Mouse (Mus musculus) heart, embryonic 14.5 days (tissue): ENCODE results near the gene Zfp710. TPM values are rescaled to one million over a fixed set of nuclear protein-coding genes. Genes with fewer than 3 reads are reported as not detected.

Experiments used
- ATAC-seq: fragments of 200-750 bp; cut with Nextera tagmentation; 2 replicates; pipeline ENCODE4 v1.8.0; 2017; ENCODE audit warnings: low read depth, moderate TSS enrichment; ENCODE audit not compliant: insufficient number of reproducible peaks, insufficient read depth, low FRiP score
- H3K27ac ChIP-seq, 2 experiments: fragments of 200-500 bp in 1 of 2; fragments of 300-500 bp in 1 of 2; sonication (generic) in 1 of 2; replicated peaks in 1 of 2; 2 replicates each; pipeline ENCODE4 v1.5.1; 2012 to 2014; ENCODE audit warnings: low read depth in 2 of 2, low read length in 2 of 2, control low read depth in 1 of 2, mild to moderate bottlenecking in 1 of 2, mixed read lengths in 1 of 2; ENCODE audit not compliant: control insufficient read depth in 1 of 2, insufficient read depth in 1 of 2
- H3K27me3 ChIP-seq: fragments of 300-500 bp; sonication (generic); 2 replicates; pipeline ENCODE4 v1.6.1; 2014; ENCODE audit warnings: mild to moderate bottlenecking, low read length, control low read depth; ENCODE audit not compliant: control insufficient read depth, insufficient read depth
- H3K36me3 ChIP-seq: fragments of 300-500 bp; sonication (generic); 2 replicates; pipeline ENCODE4 v1.6.1; 2014; ENCODE audit warnings: mild to moderate bottlenecking, control low read depth, low read length, mixed read lengths; ENCODE audit not compliant: control insufficient read depth, insufficient read depth
- H3K4me1 ChIP-seq, 2 experiments: fragments of 200-500 bp in 1 of 2; fragments of 300-500 bp in 1 of 2; sonication (generic) in 1 of 2; 2 replicates each; pipeline ENCODE4 v1.6.1; 2012 to 2014; ENCODE audit warnings: low read length in 2 of 2, control low read depth in 1 of 2, mixed read lengths in 1 of 2; ENCODE audit not compliant: control insufficient read depth in 2 of 2, insufficient read depth in 2 of 2
- H3K4me2 ChIP-seq: fragments of 300-500 bp; sonication (generic); 2 replicates; pipeline ENCODE4 v1.6.1; 2014; ENCODE audit warnings: mild to moderate bottlenecking, low read length
- H3K4me3 ChIP-seq, 2 experiments: fragments of 200-500 bp in 1 of 2; fragments of 300-500 bp in 1 of 2; sonication (generic) in 1 of 2; 2 replicates each; pipeline ENCODE4 v1.5.1; 2012 to 2014; ENCODE audit warnings: low read length in 2 of 2, mild to moderate bottlenecking in 2 of 2, control low read depth in 1 of 2, low read depth in 1 of 2, moderate library complexity in 1 of 2; ENCODE audit not compliant: control insufficient read depth in 1 of 2, insufficient read depth in 1 of 2
- H3K9ac ChIP-seq: fragments of 300-500 bp; sonication (generic); 2 replicates; pipeline ENCODE4 v1.6.1; 2014; ENCODE audit warnings: mild to moderate bottlenecking, low read length
- H3K9me3 ChIP-seq: fragments of 300-500 bp; sonication (generic); 2 replicates; pipeline ENCODE4 v1.6.1; 2016; ENCODE audit warnings: low read length, control low read depth; ENCODE audit not compliant: control insufficient read depth
- WGBS: fragments of 180-500 bp; shearing (Covaris S2); extraction: QIAGEN DNeasy Blood & Tissue Kit; methylation state at CpG from one replicate; pipeline ENCODE4 v1.1.7; 2014; 5-methylcytosine and 5-hydroxymethylcytosine counted together
- polyA plus RNA-seq: library from polyadenylated mRNA; unstranded; fragments of >200 nt; fragmentation: Nextera tagmentation; extraction: Ambion mirVana; gene quantifications from 2 replicates; pipeline ENCODE4 v1.2.1, GENCODE M21; 2014

The Zfp710 gene
- polyA plus RNA-seq, 1 experiment from 2014 or later: 12.2 TPM

GRCm38 (mm10) chr7:80028418-80028720 lies 3.8 kb downstream of the Zfp710 start:
- Histone ChIP-seq H3K4me1 (peaks cover 7 to 41% of the 10 kb centered on the region in 2 experiments), H3K4me2 (peak overlapping the region; percentile 84), H3K36me3 (peaks cover 4% of the 10 kb centered on the region; the same call in 1 of the 2 replicates), H3K9ac (peak overlapping the region; percentile 92), H3K4me3 (peak overlapping the region; percentile 7 to 88), H3K27ac (peak overlapping the region in 1 of 2 experiments; percentile 94; a peak in 2 of 4 replicates), H3K9me3 (no peaks in the 10 kb centered on the region), H3K27me3 (no peaks in the 10 kb centered on the region)
- 16% methylated on average over 3 of the region's 3 CpGs for WGBS
- no peak for ATAC-seq

- peaks cover 9 to 54% of the 10 kb centered on the region in 2 experiments for H3K4me1 ChIP-seq
- H3K4me2 ChIP-seq: no peak overlapping the region
- no peak overlapping the region for H3K9ac ChIP-seq
- no peaks in the 10 kb centered on the region for H3K9me3 ChIP-seq
- no peak overlapping the region for H3K27ac ChIP-seq
- no peaks in the 10 kb centered on the region for H3K27me3 ChIP-seq
- no peak for ATAC-seq
- H3K4me3 ChIP-seq: no peak overlapping the region
- peaks cover 4% of the 10 kb centered on the region; the same call in 1 of the 2 replicates for H3K36me3 ChIP-seq
Observed at GRCm38 (mm10) chr7:80030009-80030408, 5.4 kb downstream of the Zfp710 start.

GRCm38 (mm10) chr7:80030486-80030885 lies 5.9 kb downstream of the Zfp710 start:
- Histone ChIP-seq H3K27me3 (no peaks in the 10 kb centered on the region), H3K4me1 (peaks cover 13 to 59% of the 10 kb centered on the region in 2 experiments), H3K4me2 (no peak overlapping the region), H3K9ac (no peak overlapping the region), H3K27ac (no peak overlapping the region), H3K4me3 (no peak overlapping the region), H3K9me3 (no peaks in the 10 kb centered on the region), H3K36me3 (peaks cover 4% of the 10 kb centered on the region; the same call in 1 of the 2 replicates)
- no peak for ATAC-seq
- 84% methylated on average over 8 of the region's 8 CpGs for WGBS

- no peak for ATAC-seq
- Histone ChIP-seq H3K9ac (no peak overlapping the region), H3K9me3 (no peaks in the 10 kb centered on the region), H3K27me3 (no peaks in the 10 kb centered on the region), H3K27ac (no peak overlapping the region), H3K4me3 (no peak overlapping the region), H3K36me3 (peaks cover 4% of the 10 kb centered on the region; the same call in 1 of the 2 replicates), H3K4me2 (no peak overlapping the region), H3K4me1 (peaks cover 18 to 64% of the 10 kb centered on the region in 2 experiments)
- 93% methylated on average over 8 of the region's 8 CpGs for WGBS
Observed at GRCm38 (mm10) chr7:80030987-80031386, 6.4 kb downstream of the Zfp710 start.

GRCm38 (mm10) chr7:80031478-80031877 lies 6.9 kb downstream of the Zfp710 start:
- H3K9ac ChIP-seq: no peak overlapping the region
- H3K4me1 ChIP-seq: peaks cover 19 to 66% of the 10 kb centered on the region in 2 experiments
- H3K27ac ChIP-seq: no peak overlapping the region
- peaks cover 4% of the 10 kb centered on the region; the same call in 1 of the 2 replicates for H3K36me3 ChIP-seq
- ATAC-seq: no peak
- H3K27me3 ChIP-seq: no peaks in the 10 kb centered on the region
- H3K4me3 ChIP-seq: no peak overlapping the region
- 88% methylated on average over 10 of the region's 10 CpGs for WGBS
- H3K4me2 ChIP-seq: no peak overlapping the region
- H3K9me3 ChIP-seq: no peaks in the 10 kb centered on the region

GRCm38 (mm10) chr7:80032216-80033052 lies 7.8 kb downstream of the Zfp710 start:
- H3K4me2 ChIP-seq: peak overlapping the region; percentile 11; the same call in 1 of the 2 replicates
- WGBS: 54% methylated on average over 10 of the region's 10 CpGs
- no peak overlapping the region for H3K4me3 ChIP-seq
- H3K27ac ChIP-seq: no peak overlapping the region
- H3K4me1 ChIP-seq: peaks cover 19 to 66% of the 10 kb centered on the region in 2 experiments
- H3K36me3 ChIP-seq: peaks cover 4% of the 10 kb centered on the region; the same call in 1 of the 2 replicates
- 0 out of 2 replicates have a peak overlapping the region, but pooled peaks have one; percentile 8 for H3K9ac ChIP-seq
- no peak for ATAC-seq
- no peaks in the 10 kb centered on the region for H3K27me3 ChIP-seq
- no peaks in the 10 kb centered on the region for H3K9me3 ChIP-seq

GRCm38 (mm10) chr7:80033064-80033717 lies 8.6 kb downstream of the Zfp710 start:
- Histone ChIP-seq H3K27ac (no peak overlapping the region), H3K27me3 (no peaks in the 10 kb centered on the region), H3K36me3 (peaks cover 4% of the 10 kb centered on the region; the same call in 1 of the 2 replicates), H3K4me2 (peak overlapping the region; percentile 11; the same call in 1 of the 2 replicates), H3K4me1 (peaks cover 19 to 61% of the 10 kb centered on the region in 2 experiments), H3K9ac (no peak overlapping the region), H3K9me3 (no peaks in the 10 kb centered on the region), H3K4me3 (no peak overlapping the region)
- ATAC-seq: no peak
- 87% methylated on average over 9 of the region's 9 CpGs for WGBS
